Mouse (Mus musculus): ENCODE results near the gene Aco1.
"Not testable (repeated sequence)": the region's sequence is repeated elsewhere in the genome, so short reads cannot be mapped to it uniquely, and the experiment has no call there.

Aco1 gene

GRCm38 (mm10) chr4:40142743-40143532, at the start of gene Aco1:
TSS of gene Aco1 (plus strand) at chr4:40143081.
- DNase-seq (ENCODE audit: low spot score) = peak; percentile 96

GRCm38 (mm10) chr4:40094974-40095373, 47.9 kb upstream of the Aco1 start:
- DNase-seq (ENCODE audit: low spot score) = no peak

- no peak for DNase-seq (ENCODE audit: low spot score)
Observed at GRCm38 (mm10) chr4:40102996-40103395, 39.9 kb upstream of the Aco1 start.

- DNase-seq (ENCODE audit: low spot score) = no peak
Observed at GRCm38 (mm10) chr4:40106004-40106536, 36.8 kb upstream of the Aco1 start.

- no peak for DNase-seq (ENCODE audit: low spot score)
Observed at GRCm38 (mm10) chr4:40108030-40108429, 34.9 kb upstream of the Aco1 start.

GRCm38 (mm10) chr4:40113173-40113572, 29.7 kb upstream of the Aco1 start:
- DNase-seq (ENCODE audit: low spot score) = no peak

- DNase-seq (ENCODE audit: low spot score) = no peak
Observed at GRCm38 (mm10) chr4:40121221-40121620, 21.7 kb upstream of the Aco1 start.

- DNase-seq (ENCODE audit: low spot score) = not testable (repeated sequence)
Observed at GRCm38 (mm10) chr4:40122291-40122690, 20.6 kb upstream of the Aco1 start.

GRCm38 (mm10) chr4:40134468-40135102, 8.3 kb upstream of the Aco1 start:
- DNase-seq (ENCODE audit: low spot score) = peak; percentile 63

- DNase-seq (ENCODE audit: low spot score) = no peak
Observed at GRCm38 (mm10) chr4:40136519-40136918, 6.4 kb upstream of the Aco1 start.

GRCm38 (mm10) chr4:40139663-40140255, 3.1 kb upstream of the Aco1 start:
- no peak for DNase-seq (ENCODE audit: low spot score)

GRCm38 (mm10) chr4:40143533-40143871, 621 bp downstream of the Aco1 start:
- no peak for DNase-seq (ENCODE audit: low spot score)

- no peak for DNase-seq (ENCODE audit: low spot score)
Observed at GRCm38 (mm10) chr4:40144543-40144942, 1.7 kb downstream of the Aco1 start.

- no peak for DNase-seq (ENCODE audit: low spot score)
Observed at GRCm38 (mm10) chr4:40144981-40145380, 2.1 kb downstream of the Aco1 start.

- DNase-seq (ENCODE audit: low spot score) = no peak
Observed at GRCm38 (mm10) chr4:40148281-40148680, 5.4 kb downstream of the Aco1 start.

GRCm38 (mm10) chr4:40150046-40150445, 7.2 kb downstream of the Aco1 start:
- no peak for DNase-seq (ENCODE audit: low spot score)

- no peak for DNase-seq (ENCODE audit: low spot score)
Observed at GRCm38 (mm10) chr4:40152771-40153170, 9.9 kb downstream of the Aco1 start.

- DNase-seq (ENCODE audit: low spot score) = no peak
Observed at GRCm38 (mm10) chr4:40153500-40153899, 10.6 kb downstream of the Aco1 start.

GRCm38 (mm10) chr4:40154751-40155150, 11.9 kb downstream of the Aco1 start:
- DNase-seq (ENCODE audit: low spot score) = no peak

- no peak for DNase-seq (ENCODE audit: low spot score)
Observed at GRCm38 (mm10) chr4:40155467-40155999, 12.7 kb downstream of the Aco1 start.

GRCm38 (mm10) chr4:40156153-40156552, 13.3 kb downstream of the Aco1 start:
- no peak for DNase-seq (ENCODE audit: low spot score)

- no peak for DNase-seq (ENCODE audit: low spot score)
Observed at GRCm38 (mm10) chr4:40156582-40157499, 14.0 kb downstream of the Aco1 start.

Data from T-cell, adult 2 months (primary cell).